Mouse (Mus musculus) heart, embryonic 10.5 days (tissue): ENCODE measurements around the gene Sp2. TPM values are rescaled to one million over a fixed set of nuclear protein-coding genes. Genes with fewer than 3 reads are reported as not detected.

Experiments used
- DNase-seq: peaks from one replicate; pipeline ENCODE4 v3.0.0-alpha.2; 2017; ENCODE audit warnings: low spot score
- H3K27ac ChIP-seq: fragments of 300-500 bp; sonication (generic); 2 replicates; pipeline ENCODE4 v1.5.1; 2016; ENCODE audit warnings: mild to moderate bottlenecking
- H3K27me3 ChIP-seq: fragments of 300-500 bp; sonication (generic); 2 replicates; pipeline ENCODE4 v1.6.1; 2016; ENCODE audit warnings: mild to moderate bottlenecking; ENCODE audit not compliant: poor library complexity, insufficient read depth, severe bottlenecking
- H3K36me3 ChIP-seq: fragments of 300-500 bp; sonication (generic); 2 replicates; pipeline ENCODE4 v1.6.1; 2016; ENCODE audit warnings: mild to moderate bottlenecking, moderate library complexity
- H3K4me1 ChIP-seq: fragments of 300-500 bp; sonication (generic); 2 replicates; pipeline ENCODE4 v1.6.1; 2016; ENCODE audit warnings: mild to moderate bottlenecking
- H3K4me3 ChIP-seq: fragments of 300-500 bp; sonication (generic); 2 replicates; pipeline ENCODE4 v1.5.1; 2016; ENCODE audit warnings: mild to moderate bottlenecking, moderate library complexity
- H3K9me3 ChIP-seq: fragments of 300-500 bp; sonication (generic); 2 replicates; pipeline ENCODE4 v1.6.1; 2016; ENCODE audit warnings: mild to moderate bottlenecking, moderate library complexity
- WGBS: fragments of 180-500 bp; shearing (Covaris S2); methylation state at CpG from one replicate; pipeline ENCODE4 v1.1.7; 2016; 5-methylcytosine and 5-hydroxymethylcytosine counted together
- polyA plus RNA-seq: library from polyadenylated mRNA; unstranded; fragments of >200 nt; fragmentation: Nextera tagmentation; extraction: Ambion mirVana; gene quantifications from 2 replicates; pipeline ENCODE4 v1.2.1, GENCODE M21; 2016

Sp2 gene
- 20.1 and 21.9 TPM in 2 replicates for polyA plus RNA-seq

DNA sequence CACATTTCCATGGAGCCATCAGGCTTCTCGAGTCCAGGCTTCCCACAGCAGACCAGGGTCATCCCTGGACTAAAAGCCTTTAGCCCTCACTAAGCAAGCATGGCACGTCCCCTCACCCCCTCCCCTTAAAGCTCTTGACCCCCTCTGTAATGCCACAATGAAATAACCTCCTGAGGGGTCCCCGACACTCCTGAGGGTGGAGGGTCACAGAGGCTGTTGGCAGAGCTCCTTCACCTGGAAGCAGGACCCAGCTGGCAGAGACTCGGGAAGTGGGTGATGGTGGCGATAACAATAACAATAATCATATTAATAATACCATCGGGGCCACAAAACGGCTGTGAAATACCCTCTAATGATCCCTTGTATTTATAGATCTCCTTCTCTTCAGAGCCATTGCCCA lies at the start of gene Sp2:
Sp2 (minus strand) TSS at position 101 of the 400 bp plus-strand sequence.
- Histone ChIP-seq H3K36me3 (no peaks in the 10 kb centered on the region), H3K27me3 (peaks cover 66% of the 10 kb centered on the region), H3K4me3 (no peak within 1 kb of the TSS), H3K9me3 (no peaks in the 10 kb centered on the region), H3K27ac (no peak within 1 kb of the TSS), H3K4me1 (peaks cover 25% of the 10 kb centered on the region)
- WGBS = 78% methylated on average over 7 of the region's 7 CpGs
- no peak for DNase-seq

DNA sequence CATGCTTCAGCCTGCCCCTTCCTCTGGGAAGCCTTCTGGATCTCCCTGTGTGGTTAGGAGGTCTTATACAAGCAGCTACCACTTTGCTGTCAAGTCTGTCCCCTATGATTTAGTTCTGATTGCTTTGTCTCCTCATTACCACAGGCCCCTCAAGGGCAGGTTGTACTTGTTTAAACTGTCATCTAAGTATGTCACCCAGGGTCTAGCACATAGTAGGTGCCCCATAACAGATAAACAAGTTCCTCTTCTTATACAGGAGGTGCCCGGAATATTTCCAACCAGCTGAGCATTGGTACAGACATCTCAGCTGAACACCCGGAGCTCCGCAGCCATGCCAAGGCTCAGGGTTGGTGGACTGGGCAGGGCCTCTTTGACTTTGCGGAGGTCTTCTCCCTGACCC lies 49.7 kb upstream of the Sp2 start:
- DNase-seq = no peak
- Histone ChIP-seq H3K27ac (no peak overlapping the region), H3K36me3 (peaks cover 21% of the 10 kb centered on the region), H3K27me3 (0 out of 2 replicates have a peak, but pooled peaks cover 20% of the 10 kb centered on the region), H3K4me1 (peaks cover 20% of the 10 kb centered on the region), H3K9me3 (no peaks in the 10 kb centered on the region), H3K4me3 (no peak overlapping the region)
- 89% methylated on average over 4 of the region's 4 CpGs for WGBS

DNA sequence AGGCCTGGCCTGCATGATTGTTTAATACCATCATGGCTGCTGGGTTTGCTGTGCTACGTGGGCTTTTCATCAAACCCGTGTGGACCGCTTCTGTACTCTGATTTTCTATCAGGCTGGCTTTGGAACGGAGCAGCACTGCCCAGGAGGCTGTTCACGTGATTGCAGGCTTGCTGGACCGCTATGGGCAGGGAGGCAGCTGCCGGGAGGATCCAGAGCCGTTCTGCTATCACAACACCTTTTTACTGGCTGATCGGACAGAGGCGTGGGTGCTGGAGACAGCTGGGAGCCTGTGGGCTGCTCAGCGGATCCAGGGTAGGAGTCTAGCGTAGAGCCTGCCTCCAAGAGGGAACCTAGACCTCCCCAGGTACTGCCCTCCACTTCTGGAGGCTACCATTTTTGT lies 49.2 kb upstream of the Sp2 start:
- Histone ChIP-seq H3K27ac (no peak overlapping the region; the same call in 1 of the 2 replicates), H3K9me3 (no peaks in the 10 kb centered on the region), H3K4me1 (peaks cover 20% of the 10 kb centered on the region), H3K27me3 (0 out of 2 replicates have a peak, but pooled peaks cover 20% of the 10 kb centered on the region), H3K36me3 (peaks cover 21% of the 10 kb centered on the region), H3K4me3 (no peak overlapping the region)
- no peak for DNase-seq
- 65% methylated on average over 12 of the region's 12 CpGs for WGBS

DNA sequence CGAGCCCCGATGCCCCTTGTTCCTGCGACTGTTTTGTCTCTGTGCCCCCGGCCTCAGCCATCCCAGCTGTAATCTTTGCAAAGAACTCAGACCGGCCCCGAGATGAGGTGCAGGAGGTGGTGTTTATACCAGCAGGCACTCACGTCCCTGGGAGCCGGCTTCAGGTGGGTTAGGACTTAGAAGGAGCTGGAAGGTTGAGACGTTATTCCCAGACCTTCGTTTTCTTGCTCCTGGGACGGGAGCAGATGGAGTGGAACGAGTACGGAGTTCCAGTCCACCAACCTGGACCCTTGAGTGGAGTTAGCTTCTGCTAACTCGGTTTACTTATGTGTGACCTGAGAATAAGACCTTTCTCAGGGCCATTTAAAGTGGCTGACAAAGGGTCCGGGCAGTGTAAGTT lies 47.7 kb upstream of the Sp2 start:
- Histone ChIP-seq H3K27me3 (peaks cover 16% of the 10 kb centered on the region; the same call in 1 of the 2 replicates), H3K9me3 (no peaks in the 10 kb centered on the region), H3K4me3 (peak overlapping the region; percentile 76), H3K4me1 (peaks cover 28% of the 10 kb centered on the region), H3K27ac (peak overlapping the region; percentile 89), H3K36me3 (peaks cover 21% of the 10 kb centered on the region)
- DNase-seq = no peak
- WGBS = 28% methylated on average over 15 of the region's 15 CpGs

DNA sequence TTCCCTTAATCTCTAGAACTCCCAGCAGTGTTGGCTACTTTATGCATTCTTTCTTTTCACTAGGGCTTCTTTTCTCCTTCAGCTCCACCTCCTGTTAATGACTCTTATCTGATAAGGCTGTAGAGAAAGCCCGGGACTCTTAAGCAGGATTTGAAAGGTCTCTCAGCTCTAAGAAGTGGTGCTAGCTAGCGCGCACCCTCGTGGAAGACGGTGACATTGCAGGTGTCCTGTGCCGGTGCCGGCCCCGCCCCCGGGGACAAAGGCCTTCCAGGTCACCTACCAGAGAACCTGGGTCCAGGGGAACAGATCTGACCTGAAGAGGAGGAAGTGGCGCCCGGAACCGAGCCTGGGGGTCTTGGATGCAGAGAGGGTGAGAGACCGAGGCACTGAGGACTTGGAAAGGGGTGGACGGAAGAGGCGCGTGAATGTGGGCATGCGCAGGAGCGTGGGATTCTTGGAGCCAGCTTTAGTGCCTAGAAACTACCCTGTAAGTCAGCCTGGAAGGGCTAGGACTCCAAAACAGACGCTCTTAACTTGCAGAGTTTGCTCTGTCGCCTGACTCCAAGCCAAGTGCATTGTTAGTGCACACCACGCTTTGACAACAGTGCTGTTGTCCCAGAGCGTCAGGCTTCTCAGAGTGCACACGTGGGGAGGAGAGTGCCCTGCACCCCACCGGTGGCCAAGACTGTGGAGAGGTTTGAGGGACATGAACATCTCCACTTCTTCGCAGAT lies 47.1 kb upstream of the Sp2 start, which contains the start of gene Scrn2:
Scrn2 (plus strand) TSS at position 253 of the 732 bp plus-strand sequence.
- DNase-seq = peak; percentile 94
- peaks cover 34% of the 10 kb centered on the region for H3K4me1 ChIP-seq
- WGBS = 3% methylated on average over 25 of the region's 25 CpGs

DNA sequence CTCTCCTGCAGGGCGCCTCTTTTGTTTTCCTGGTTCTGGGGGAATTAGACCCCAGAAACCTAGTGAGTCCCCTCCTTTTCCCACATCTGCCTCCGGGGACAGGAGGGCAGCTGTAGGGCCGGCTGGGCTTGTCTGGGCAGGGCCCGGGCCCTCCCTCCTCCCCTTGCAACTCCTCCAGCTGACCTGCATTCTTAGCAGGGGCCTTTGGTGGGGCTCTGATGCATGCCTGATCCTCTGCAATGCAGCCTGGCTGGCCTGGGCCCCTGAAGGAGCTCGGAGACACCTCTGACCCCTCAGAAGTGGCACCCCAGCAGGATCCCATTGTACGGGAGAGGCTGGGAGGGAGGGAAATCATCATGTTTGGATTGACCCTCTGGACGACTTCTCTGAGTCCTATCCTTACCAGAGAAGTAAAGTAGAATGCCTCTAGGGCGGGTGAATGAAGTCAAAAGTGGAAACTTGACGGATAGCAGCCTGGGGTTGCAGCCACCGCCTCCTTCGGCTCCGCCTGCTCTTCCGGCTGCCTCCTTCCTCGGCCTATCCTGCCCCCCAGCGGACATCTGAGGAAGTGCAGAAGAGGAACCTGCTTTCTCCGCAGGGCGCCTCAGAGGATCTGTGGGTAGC lies 43.1 kb upstream of the Sp2 start:
- Histone ChIP-seq H3K4me3 (peak overlapping the region; percentile 50), H3K9me3 (no peaks in the 10 kb centered on the region), H3K27me3 (peaks cover 47% of the 10 kb centered on the region), H3K27ac (peak overlapping the region; percentile 82), H3K4me1 (peaks cover 41% of the 10 kb centered on the region), H3K36me3 (no peaks in the 10 kb centered on the region)
- peak; percentile 94 for DNase-seq
- 2% methylated on average over 17 of the region's 17 CpGs for WGBS

More for the DNA sequence above, 47.1 kb upstream of the Sp2 start, which contains the start of gene Scrn2:
- Histone ChIP-seq H3K4me3 (peak within 1 kb of the TSS; percentile 76), H3K27ac (peak within 1 kb of the TSS; percentile 89), H3K36me3 (peaks cover 21% of the 10 kb centered on the region), H3K9me3 (no peaks in the 10 kb centered on the region), H3K27me3 (peaks cover 18% of the 10 kb centered on the region)

DNA sequence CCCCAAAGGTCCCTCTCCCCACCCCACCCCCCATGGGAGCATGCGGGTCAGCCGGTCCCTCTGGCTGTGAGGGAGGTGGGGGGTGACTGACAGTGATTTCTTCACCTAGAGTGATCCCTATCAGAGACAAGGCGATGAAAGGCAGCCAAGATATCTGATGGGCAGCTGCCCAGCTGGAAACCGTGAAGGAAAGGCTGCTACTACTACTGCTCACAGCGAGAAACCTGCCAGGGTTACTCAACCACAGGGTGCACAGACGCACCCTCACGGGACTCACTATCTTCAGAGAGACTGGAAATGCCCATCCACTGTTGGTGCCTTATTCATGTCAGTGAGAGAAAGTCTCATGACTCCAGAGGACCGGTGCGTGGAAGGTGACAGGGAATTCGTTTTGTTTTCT lies 42.2 kb upstream of the Sp2 start:
- H3K27me3 ChIP-seq = peaks cover 55% of the 10 kb centered on the region
- 7% methylated on average over 10 of the region's 10 CpGs for WGBS
- DNase-seq = no peak
- H3K36me3 ChIP-seq = no peaks in the 10 kb centered on the region
- no peak overlapping the region for H3K4me3 ChIP-seq
- 0 out of 2 replicates have a peak overlapping the region, but pooled peaks have one; percentile 3 for H3K27ac ChIP-seq
- peaks cover 33% of the 10 kb centered on the region for H3K4me1 ChIP-seq
- H3K9me3 ChIP-seq = no peaks in the 10 kb centered on the region

DNA sequence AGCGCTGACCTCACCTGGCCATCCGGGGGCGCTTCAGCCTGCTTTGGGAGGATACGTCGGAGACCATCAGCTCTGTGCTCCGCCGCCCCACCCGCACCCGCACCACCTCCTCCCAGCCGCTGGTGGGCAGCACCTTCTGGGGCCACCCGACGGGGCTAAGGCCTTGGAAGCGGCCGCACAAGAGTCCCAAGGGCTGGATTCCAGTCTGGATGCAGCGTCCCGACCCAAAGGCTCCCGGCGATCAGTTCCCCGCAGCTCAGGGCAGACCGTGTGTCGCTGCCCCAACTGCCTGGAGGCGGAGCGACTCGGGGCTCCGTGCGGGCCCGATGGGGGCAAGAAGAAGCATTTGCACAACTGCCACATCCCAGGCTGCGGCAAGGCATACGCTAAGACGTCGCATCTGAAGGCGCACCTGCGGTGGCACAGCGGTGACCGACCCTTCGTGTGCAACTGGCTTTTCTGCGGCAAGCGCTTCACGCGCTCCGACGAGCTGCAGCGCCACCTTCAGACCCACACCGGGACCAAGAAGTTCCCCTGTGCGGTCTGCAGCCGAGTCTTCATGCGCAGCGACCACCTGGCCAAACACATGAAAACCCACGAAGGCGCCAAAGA lies 39.2 kb upstream of the Sp2 start:
- DNase-seq = no peak
- H3K4me1 ChIP-seq = peaks cover 51% of the 10 kb centered on the region
- peak overlapping the region; percentile 65 for H3K27ac ChIP-seq
- no peaks in the 10 kb centered on the region for H3K9me3 ChIP-seq
- WGBS = under 1% methylated on average over 50 of the region's 50 CpGs
- H3K27me3 ChIP-seq = peaks cover 85% of the 10 kb centered on the region
- peak overlapping the region; percentile 60 for H3K4me3 ChIP-seq
- H3K36me3 ChIP-seq = 0 out of 2 replicates have a peak, but pooled peaks cover 3% of the 10 kb centered on the region

DNA sequence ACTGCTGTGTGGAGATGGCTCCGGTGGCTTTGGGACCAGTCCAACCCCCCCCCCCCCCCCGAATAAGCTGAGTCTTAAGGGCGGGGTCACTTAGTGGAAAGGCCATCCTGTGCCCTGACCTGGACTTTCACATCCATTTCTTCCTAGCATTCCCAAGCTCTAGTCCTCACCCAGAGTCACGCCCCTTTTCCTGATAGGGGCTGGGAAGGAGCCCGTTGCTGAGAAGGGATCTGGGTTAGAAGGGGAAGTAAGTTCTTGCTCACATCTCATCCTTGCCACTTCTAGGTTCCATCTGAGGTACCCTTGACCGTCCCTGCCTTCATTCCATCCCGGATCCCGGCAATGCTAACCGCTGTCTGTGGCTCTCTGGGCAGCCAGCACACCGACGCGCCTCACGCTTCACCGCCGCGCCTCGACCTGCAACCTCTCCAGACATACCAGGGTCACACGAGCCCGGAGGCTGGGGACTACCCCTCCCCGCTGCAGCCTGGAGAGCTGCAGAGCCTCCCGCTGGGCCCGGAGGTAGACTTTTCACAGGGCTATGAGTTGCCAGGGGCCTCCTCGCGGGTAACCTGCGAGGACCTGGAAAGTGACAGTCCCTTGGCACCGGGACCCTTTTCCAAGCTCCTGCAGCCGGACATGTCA lies 38.5 kb upstream of the Sp2 start:
- 2% methylated on average over 27 of the region's 27 CpGs for WGBS
- Histone ChIP-seq H3K27me3 (peaks cover 93% of the 10 kb centered on the region), H3K4me1 (peaks cover 51% of the 10 kb centered on the region), H3K9me3 (no peaks in the 10 kb centered on the region), H3K36me3 (0 out of 2 replicates have a peak, but pooled peaks cover 3% of the 10 kb centered on the region), H3K27ac (no peak overlapping the region), H3K4me3 (peak overlapping the region; percentile 60)
- no peak for DNase-seq

DNA sequence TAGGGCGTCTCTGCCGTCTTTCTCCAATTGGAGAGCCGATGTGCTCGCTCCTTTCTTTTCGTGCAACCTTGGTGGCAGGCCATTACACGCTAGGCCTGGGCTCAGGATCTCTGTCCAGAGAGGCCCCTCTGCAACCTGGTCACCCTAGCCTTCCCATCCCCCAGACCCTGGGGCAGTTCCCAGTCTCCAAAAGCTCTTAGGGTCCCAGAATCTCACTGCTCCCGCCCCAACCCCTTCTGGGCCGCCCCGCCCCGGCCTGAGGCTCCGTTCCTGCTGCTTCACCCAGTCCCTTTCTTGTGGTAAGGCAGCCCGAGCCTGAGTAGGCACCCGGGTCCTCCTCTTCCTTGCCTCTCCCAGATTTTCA lies 36.6 kb upstream of the Sp2 start:
- H3K36me3 ChIP-seq = 0 out of 2 replicates have a peak, but pooled peaks cover 3% of the 10 kb centered on the region
- peak overlapping the region; percentile 54 for H3K4me3 ChIP-seq
- under 1% methylated on average over 13 of the region's 13 CpGs for WGBS
- DNase-seq = no peak
- no peak overlapping the region for H3K27ac ChIP-seq
- H3K27me3 ChIP-seq = peaks cover 99% of the 10 kb centered on the region
- H3K4me1 ChIP-seq = peaks cover 36% of the 10 kb centered on the region
- no peaks in the 10 kb centered on the region for H3K9me3 ChIP-seq

DNA sequence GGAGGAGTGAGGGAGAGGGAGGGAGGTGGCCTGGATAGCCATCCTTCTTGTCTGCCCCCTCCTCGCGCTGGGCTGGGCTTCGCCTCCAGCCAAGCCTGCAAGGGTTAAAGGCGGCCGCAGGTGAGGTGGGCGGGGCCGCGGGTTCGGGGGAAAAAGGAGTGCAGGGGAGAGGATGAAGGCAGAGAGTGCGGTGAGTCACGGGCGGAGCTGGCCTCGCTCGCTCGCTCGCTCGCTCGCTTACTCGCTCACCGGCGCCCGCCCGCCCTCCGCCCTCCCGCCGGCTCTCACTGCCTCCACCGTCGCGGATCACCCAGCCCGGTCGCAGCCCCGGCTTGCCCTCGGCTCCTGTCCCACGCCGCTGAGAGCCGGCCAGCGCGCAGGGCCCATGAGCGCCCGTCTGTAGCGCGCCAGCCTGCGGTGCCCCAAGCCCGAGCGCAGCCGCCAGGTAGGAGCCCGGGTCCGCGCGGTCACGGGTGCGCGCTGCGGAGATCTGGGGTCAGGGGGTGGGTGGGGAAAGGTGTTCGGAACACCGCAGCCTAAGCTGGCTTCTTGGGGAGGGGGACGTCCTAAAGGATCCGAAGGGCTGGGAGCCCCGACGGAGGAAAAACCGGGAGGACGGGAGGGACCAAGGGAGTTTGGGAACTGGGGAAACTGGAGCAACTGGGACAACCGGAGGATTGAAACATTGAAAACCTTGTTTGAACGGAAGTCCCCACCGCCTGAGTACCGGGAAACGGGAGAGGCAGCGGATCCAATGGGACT lies 36.0 kb upstream of the Sp2 start:
- DNase-seq = no peak
- Histone ChIP-seq H3K9me3 (no peaks in the 10 kb centered on the region), H3K4me1 (peaks cover 36% of the 10 kb centered on the region), H3K27me3 (peaks cover 99% of the 10 kb centered on the region), H3K36me3 (0 out of 2 replicates have a peak, but pooled peaks cover 3% of the 10 kb centered on the region), H3K27ac (0 out of 2 replicates have a peak overlapping the region, but pooled peaks have one; percentile 36), H3K4me3 (peak overlapping the region; percentile 54)
- under 1% methylated on average over 58 of the region's 68 CpGs for WGBS
